ENCODE assay signal across 26 mouse cellular contexts in genomic region chr9:66263701-66264100, GRCm38 (mm10).
"Had no signal": no experiment of that assay in that cellular context is flagged by ENCODE, and none has a peak within 500 bp of the region (broad histone marks: within the 10 kb centered on the region; RNA-seq: fewer than 3 reads in every experiment).

No protein-coding gene starts in this region.

- DNase-seq: cerebellum, adult 9-10 months; cerebellum, adult 9-11 months; cerebellum, postnatal 10 days; cerebellum, postnatal 14 days; cerebellum, postnatal 25 days; cerebellum, postnatal 36 days; embryo, embryonic 11 days; forebrain, postnatal 0 days; gastrocnemius, postnatal 10 days; gastrocnemius, postnatal 14 days; gastrocnemius, postnatal 25 days; heart, adult 11 months; heart, adult 18-20 months; heart, adult 2 months had no signal

- H3K9ac ChIP-seq: embryonic facial prominence, embryonic 12.5 days; embryonic facial prominence, embryonic 13.5 days; embryonic facial prominence, embryonic 15.5 days; forebrain, embryonic 12.5 days; forebrain, embryonic 13.5 days; forebrain, embryonic 15.5 days; forebrain, postnatal 0 days had no signal

- H3K27me3 ChIP-seq: embryonic facial prominence, embryonic 12.5 days; embryonic facial prominence, embryonic 13.5 days; embryonic facial prominence, embryonic 15.5 days; forebrain, embryonic 12.5 days; forebrain, embryonic 13.5 days; forebrain, embryonic 15.5 days had no signal

- H3K9me3 ChIP-seq: embryonic facial prominence, embryonic 10.5 days; embryonic facial prominence, embryonic 12.5 days; embryonic facial prominence, embryonic 13.5 days; embryonic facial prominence, embryonic 15.5 days; forebrain, embryonic 10.5 days; forebrain, embryonic 12.5 days; forebrain, embryonic 13.5 days; forebrain, embryonic 15.5 days; heart, embryonic 10.5 days had no signal

- H3K4me1 ChIP-seq: embryonic facial prominence, embryonic 12.5 days; embryonic facial prominence, embryonic 13.5 days; embryonic facial prominence, embryonic 15.5 days; forebrain, embryonic 12.5 days; forebrain, embryonic 15.5 days had no signal

- ATAC-seq: forebrain, embryonic 13.5 days; forebrain, embryonic 14.5 days; forebrain, embryonic 15.5 days; forebrain, embryonic 16.5 days; forebrain, postnatal 0 days had no signal

- H3K36me3 ChIP-seq: embryonic facial prominence, embryonic 10.5 days; embryonic facial prominence, embryonic 12.5 days; embryonic facial prominence, embryonic 13.5 days; embryonic facial prominence, embryonic 15.5 days; forebrain, embryonic 10.5 days; forebrain, embryonic 12.5 days; forebrain, embryonic 15.5 days; heart, embryonic 10.5 days had no signal

- H3K27ac ChIP-seq: embryonic facial prominence, embryonic 10.5 days; embryonic facial prominence, embryonic 12.5 days; embryonic facial prominence, embryonic 13.5 days; embryonic facial prominence, embryonic 15.5 days; forebrain, embryonic 10.5 days; forebrain, embryonic 12.5 days; forebrain, embryonic 13.5 days; forebrain, embryonic 15.5 days; heart, adult 2 months; heart, embryonic 10.5 days had no signal

- H3K4me3 ChIP-seq: embryonic facial prominence, embryonic 10.5 days; embryonic facial prominence, embryonic 12.5 days; embryonic facial prominence, embryonic 13.5 days; embryonic facial prominence, embryonic 15.5 days; erythroblast, embryonic 14.5 days; forebrain, embryonic 10.5 days; forebrain, embryonic 12.5 days; forebrain, embryonic 13.5 days; forebrain, embryonic 15.5 days; heart, adult 2 months; heart, embryonic 10.5 days had no signal
